Mouse (Mus musculus) thymus, postnatal 25 days (tissue): ENCODE results near the gene Trim69.

Source experiments
- DNase-seq: peaks from one replicate; pipeline ENCODE4 v3.0.0; 2022

The Trim69 gene

DNA sequence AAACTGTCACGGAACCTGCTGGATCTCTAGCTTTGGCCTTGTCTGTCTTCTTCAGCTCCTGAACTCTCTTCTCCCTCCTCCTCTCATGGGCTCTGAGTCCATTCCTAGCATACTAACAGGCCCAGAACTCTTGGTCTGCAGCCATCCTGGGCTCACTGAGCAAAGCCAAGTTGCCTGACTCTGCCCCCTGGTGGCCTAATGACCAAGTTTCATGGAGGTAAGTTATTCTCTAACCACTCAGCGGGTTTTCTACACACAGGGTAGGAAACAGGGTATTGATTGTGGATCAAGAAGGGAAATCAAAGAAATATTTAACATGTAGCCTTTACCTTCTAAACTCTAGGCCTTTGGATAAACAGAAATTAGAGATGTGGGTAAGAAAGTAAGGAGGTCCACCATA is at the start of gene Trim69:
Gene Trim69, plus strand, starts transcription at position 21 of the 400 bp plus-strand sequence.
- DNase-seq: peak; percentile 83

DNA sequence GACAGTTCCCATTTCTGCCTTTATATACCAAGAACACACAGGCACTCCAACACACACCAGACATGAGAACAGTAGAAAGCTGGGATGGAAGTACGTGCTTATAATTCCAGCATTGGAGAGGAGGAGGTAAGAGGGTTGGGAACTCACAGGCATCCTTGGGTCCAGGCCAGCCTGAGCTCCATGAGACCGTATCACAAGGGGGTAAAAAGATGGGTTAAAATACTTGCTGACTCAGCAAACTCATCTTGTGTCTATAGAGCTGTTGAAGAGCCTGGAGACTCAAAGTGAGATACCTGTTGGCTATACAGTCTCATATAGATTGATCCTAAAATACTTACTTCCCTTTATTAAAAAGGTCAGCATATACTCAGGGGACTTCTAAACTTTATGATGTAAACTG is 43.6 kb upstream of the Trim69 start:
- no peak for DNase-seq

DNA sequence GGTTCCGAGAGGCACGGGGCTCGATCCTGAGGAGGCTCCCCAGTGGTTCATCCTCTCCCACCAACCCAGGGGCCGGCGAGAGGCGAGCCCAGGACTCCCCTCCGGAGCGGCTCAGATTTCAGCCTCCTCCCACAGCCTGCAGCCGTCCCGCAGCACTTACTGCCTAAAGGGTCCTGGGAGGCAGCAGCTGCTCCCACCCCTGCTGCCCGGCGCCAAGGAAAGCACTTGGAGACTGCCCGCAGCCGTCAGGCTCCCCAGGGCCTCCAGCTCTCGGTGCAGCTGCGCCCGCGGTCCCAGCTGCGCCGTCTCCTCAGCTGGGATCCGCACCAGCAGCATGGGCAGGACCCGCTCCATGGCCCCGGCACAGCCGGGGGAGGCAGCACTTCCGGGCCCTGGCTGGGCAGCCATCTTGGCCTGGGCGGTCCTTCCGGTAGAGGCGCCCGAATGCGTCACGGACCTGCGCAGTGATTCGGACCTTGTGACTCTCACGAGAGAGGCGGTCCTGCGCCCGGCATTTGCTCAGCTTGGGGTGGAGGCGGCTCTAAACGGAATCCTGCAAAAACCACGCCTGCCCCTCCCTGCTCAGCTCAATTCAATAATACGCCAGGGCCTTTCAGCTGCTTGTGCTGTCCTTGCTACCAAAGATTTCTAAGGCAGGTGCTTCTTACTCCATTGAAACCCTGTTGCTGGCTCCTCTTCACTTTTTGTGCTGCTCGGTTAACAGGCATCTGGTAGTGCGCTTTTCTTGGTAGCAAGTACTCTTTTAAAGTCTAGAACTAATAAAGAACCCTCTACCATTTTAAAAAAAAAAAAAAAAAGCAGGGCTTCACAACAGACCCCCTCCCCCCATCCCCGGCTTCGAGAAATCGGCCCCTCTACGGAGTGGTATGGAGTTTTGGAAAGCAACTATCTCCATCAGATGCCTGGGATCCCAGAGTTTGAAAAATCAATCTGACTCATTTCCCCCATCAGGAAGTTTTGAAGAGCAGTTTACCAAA is 42.2 kb upstream of the Trim69 start, which contains the start of gene Spg11:
Gene Spg11, minus strand, starts transcription at position 426 of the 998 bp plus-strand sequence.
- DNase-seq: peak; percentile 97

DNA sequence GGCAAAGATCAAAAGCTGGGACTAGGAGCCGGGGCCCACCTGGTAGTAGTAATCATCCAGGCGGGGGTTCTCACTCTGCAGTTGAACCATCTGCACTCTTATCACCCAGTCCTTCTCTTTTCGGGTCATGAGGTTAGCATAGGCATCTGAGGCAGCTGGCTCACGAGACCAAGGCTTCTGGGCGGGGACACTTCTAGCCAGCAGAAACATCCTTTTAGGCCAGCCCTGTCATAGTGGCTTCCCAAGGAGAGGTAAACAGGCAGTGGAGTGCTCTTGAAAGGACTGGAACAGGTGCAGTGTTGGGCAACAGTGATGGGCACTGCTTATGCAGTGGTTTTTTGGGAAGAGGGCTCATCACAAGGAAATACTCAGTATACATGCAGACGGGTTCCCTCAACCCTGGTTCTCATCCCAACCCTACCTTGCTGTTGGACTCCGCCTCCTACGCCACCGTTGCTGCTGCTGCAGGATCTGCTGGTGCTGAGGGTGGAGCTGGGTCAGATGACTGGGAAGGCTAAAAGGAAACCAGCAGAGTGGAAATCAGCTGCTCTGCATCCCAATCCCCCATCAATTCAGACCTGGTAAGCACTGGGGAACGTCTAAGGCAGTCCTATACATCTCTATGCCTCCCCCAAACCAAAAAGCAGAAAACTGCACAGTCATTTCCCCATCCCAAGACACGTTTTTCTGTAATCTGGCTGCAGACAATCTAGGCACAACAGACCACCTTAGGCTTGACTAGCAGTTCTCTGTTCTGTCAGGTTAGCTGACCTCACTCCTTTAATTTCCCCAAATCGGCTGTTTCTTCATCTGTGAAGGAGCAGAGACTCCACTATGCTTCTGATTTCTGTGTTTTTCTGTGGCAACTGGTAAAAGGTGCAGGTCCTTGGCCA is 34.6 kb upstream of the Trim69 start:
- peak; percentile 49 for DNase-seq

DNA sequence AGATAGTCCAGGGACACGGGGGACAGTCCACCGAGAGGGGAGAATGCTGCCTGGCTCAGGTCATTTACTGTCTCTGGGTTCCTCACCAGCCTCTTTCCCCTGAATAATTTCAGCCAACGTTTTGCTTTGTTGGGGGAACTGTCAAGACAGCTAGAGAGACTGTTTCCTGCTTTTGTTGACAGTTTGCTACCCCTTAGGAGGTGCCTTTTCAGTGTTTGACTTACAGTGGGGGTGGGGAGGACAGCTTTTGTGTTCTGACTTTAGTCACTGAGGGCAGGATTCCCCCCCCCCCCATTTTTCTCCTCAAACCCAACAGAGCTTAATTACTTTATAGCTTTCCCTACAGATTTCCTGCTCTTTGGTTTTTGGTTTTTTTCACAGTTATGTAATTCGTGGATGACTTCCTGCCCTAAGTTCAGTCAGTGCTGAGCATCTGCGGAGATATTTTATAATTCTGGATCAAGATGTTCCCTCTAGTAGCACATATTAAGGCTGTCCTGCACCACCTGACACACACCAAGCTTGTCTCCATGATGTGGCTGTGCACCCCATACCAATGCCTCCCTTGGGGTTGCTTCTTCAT is 33.6 kb upstream of the Trim69 start:
- peak; percentile 26 for DNase-seq

DNA sequence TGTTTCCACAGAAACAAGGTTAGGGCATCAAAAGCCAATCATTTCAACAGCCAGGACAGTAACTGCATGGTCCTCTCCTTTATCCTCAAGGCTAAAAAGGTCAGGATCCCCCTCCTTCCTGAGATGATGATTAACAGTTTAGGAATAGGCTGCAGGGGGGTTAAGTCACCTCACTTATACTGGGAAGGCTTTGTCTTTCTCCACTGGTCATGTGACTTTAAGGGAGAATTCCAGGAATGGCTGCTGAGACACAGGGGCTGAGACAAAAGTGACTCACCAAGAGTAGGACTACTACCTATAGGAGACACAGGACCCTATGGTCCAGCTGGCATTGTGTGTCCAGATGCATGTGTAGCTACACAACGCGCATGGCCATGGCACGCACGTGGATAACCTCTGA is 32.9 kb upstream of the Trim69 start:
- DNase-seq: no peak

DNA sequence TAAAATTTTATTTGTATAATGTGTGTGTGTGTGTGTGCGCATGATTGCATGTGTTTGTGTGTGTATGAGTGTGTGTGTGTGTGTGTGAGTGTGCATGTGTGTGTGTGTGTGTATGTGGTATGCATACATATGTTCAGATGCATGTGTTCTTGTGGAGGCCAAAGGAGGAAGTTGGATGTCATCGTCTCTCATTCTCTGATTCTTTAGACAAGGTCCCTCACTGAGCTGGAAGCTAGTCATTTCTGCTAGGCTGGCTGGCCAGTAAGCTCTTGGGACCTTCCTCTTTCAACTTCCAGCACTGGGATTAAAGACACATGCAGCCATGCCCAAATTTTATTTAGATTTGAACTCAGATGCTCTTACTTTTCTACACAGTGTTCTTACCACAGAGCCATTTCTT is 28.4 kb upstream of the Trim69 start:
- DNase-seq: no peak

DNA sequence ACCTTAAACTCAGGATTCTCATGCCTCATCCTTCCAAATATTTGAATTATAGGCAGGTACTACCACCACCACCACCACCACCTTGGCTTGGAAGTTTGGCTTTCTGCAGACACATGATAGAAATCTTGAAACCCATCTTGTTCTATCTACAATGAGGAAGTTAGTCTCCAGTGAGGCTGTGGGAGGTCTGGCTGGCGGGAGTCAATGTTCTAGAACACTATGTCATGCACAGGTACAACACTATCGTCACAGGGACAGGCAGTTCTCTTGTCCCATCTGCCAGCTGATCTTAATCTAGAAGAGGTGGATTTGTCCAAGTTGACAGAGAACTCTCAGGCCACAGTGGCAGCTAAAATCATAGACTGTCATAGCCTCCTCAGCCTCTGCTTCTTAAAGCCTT is 27.9 kb upstream of the Trim69 start:
- no peak for DNase-seq

DNA sequence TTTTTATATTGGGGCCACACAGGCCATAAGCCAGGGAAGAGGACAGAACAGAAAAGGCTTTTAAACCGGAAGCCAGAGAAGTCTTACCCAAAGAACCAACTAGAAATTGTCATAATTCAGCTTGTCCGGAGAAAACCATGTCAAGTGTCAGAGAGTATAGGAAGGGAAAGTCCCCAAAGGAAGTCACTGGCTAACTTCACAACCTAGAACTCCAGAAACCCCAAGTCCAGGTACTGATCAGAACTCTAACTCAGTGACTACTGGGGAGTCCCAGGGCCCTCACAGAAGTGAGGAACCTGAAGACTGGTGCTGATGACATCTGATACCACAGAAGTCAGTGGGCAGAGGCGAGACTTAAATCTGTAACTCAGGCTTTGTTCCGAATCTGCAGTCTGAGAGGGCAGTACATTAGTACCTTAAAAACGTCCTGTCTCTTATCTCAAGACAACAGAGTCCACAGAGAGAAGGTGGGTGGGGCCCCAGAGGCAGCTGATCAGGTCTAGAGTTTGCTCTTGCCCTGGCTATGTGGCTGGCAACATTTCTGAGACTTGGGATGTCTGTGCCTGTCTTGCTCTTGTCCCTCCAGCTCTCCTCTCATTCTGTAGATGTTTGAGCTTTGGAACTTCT is 22.5 kb upstream of the Trim69 start:
- no peak for DNase-seq

DNA sequence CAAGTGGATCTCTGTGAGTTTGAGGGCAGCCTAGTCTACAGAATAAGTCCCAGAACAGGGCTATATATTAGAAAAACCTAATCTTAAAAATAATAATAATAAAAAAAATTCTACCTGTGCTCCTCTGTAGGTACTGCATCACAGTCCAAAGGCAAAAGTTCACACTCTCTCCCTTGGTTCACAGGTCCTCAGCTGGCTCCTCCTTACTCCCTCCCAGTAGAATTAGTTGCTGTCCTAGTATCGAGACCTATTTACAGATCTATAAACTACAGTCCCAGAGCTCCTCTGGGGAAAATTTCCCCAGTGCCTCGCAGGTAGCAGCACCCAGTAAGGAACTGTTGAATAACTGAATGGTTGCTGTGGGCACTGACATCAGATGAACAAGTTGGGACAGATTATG is 19.7 kb upstream of the Trim69 start:
- no peak for DNase-seq

DNA sequence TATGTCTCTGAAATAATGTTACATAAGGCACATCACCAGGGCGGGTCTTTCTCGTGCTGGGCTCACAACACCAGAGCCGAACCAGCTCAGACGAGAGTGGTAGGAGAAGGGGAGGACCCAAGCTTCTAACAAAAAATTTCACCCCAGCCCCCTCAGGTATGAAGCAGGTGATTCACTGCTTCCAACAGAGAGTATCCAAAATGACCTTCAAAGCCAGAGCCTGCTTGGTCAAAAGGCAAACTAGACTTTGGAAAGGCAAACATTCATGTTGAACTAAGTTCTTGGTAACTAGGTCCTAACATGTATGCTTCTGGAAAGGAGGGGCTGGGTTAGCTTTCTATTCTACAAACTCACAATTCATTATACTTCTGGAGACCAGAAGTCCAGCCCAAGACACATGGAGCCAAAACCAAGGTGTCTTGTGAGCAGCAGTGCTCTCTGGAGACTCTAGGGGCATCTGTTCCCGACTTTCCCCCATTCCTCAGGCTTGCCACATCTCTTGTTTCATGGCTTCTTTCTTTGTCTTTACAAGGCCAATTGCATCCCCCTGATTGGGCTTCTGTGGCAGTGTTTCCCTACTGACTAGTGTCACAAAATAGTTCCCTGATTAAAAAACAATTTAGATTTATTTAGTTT is 19.1 kb upstream of the Trim69 start:
- no peak for DNase-seq

DNA sequence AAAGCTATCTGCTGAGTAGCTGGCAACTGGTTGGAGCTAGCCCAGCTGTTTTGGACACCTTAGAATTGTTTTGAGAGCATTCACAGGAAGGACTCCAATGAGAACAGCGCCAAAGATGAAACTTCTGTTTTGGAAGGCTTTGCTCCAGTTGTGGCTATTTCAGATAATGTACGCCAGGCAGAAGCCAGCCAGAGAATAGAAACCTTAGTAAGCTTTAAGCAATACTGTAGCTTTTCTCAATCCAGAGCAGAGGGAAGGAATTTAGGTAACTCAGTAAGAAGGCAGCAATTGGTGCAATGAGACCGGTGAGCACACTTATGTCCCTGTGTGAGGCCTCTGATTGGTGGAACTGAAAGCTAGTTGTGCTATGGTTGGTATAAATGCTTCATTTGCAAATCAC is 17.4 kb upstream of the Trim69 start:
- no peak for DNase-seq

DNA sequence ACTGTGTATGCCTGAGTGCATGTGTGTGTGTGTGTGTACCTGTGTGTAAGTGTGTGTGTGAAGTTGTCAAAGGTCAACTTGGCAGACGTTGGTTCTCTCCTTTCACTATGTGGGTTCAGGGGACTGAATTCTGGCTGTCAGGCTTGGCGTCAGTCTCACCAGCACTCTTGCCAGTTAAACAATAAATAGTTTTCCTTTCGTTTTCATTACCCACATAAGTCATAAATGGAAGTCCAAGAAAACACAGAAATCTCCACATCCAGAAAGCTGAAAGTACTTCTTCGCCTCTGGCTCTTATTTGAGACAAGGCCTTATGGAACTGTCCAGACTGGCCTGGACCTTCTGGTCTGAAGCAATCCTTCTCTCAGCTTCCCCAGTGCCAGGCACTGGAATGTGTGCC is 14.7 kb upstream of the Trim69 start:
- DNase-seq: no peak

DNA sequence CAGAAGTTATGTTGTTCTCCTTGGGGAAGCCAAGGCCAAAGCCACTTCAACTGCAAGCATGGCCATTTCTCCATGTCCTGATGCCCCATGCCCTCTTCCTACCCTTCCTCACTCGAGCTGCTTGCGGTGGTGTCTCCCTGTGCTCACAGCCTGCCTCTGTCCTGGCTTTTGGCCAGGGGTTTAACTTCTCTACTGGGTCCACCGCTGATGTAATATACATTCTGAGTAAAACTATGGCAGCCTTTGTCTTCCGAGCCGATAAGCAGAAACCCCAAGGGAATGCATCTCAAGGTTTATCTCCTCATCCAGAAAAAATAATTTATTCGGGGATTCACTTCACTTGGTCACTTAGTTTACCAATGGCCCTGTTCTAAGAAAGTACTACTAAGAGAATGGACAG is 13.8 kb upstream of the Trim69 start:
- no peak for DNase-seq

DNA sequence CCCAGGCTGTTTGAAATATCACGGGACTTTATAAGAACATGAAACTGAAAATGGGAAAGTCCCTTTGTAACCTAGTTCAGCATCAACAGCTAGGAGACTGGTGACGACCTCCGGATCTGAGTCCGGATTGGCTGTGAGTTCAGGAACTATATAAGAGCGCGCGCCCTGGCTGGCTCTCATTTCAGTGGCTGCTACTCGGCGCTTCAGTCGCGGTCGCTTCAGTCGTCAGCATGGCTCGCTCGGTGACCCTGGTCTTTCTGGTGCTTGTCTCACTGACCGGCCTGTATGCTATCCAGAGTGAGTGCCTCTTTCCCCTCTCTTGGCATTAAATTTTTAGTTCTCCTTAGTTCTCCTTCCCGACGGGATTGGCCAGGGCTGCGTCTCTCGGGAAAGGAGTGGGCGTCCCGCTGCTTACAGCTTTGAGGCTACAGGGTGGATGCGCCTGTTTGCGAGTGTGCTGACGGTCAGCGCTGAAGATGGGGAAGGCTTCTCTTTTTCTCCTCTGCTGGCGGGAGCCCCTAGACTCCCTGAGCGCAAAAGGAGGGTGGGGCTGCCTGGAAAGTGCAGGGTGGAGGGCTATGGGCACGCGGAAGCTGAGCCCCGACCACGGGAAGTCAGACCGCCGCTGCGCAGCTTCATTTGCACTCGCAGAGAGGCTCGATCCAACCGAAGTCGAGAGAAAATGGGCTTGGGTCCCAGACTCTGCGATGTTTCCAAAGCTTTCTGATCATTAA is 12.8 kb upstream of the Trim69 start, which contains the start of gene B2m:
Gene B2m, plus strand, starts transcription at position 179 of the 734 bp plus-strand sequence.
- DNase-seq: peak; percentile 95

DNA sequence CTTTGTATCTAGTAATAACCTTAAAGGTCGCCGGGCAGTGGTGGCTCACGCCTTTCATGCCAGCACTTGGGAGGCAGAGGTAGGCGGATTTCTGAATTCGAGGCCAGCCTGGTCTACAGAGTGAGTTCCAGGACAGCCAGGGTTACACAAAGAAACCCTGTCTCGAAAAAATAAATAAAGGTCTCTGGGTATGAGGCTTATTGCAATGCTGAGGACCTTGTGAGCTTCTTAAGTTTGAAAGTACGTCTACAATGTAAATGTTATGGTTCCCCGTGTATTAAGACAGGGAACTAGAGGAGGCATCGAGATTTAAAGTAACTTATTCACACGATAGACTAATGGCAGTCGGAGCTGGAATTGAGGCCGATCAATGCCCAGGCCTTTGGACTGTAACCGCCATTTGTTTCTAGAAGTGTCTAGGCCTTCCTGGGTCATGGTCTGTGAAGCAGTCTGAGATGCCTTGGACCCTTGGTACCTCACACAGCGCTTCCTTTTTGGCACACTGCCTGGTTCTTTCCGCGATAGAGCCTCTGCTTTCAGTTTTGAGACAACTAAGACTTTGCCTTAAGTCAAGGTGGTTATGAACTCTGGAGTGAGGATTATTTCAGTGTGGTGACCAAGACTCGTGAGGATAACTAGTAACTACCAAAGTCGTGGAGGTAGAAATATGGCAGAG is 12.1 kb upstream of the Trim69 start:
- peak; percentile 73 for DNase-seq

DNA sequence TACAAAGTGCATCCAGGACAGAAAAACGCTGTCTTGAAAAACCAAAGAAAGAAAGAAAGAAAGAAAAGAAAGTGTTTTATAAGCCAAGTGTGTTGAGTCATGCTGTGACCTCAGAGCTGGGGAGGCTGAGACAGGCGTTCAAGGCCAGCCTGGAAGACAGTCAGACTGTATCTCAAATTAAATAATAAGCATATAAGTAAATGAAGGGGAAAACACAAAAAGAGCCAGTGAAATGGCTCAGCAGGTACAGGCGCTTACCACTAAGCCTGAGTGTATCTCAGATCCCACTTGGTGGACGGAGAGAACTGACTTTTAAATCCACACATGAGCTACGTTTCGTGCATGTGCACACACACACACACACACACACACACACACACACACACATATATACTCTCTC is 11.2 kb upstream of the Trim69 start:
- DNase-seq: no peak

DNA sequence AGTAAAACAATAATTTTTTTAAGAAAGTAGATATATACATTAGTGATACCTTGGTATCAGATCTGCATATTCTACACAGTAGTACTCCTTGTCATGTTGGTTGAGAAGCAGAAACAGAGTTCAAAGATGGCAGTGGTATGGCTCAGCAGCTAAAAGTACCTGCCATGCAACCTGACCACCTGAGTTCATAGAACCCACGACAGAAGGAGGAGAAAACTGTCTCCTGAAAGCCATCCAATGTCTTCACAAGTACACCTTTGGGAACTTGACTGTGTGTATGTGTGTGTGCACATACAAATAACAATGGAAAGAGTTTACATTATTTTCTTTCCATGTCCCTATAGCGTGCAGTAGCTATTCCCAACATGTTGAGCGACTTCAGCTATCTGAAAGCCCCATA is 10.8 kb upstream of the Trim69 start:
- DNase-seq: no peak

DNA sequence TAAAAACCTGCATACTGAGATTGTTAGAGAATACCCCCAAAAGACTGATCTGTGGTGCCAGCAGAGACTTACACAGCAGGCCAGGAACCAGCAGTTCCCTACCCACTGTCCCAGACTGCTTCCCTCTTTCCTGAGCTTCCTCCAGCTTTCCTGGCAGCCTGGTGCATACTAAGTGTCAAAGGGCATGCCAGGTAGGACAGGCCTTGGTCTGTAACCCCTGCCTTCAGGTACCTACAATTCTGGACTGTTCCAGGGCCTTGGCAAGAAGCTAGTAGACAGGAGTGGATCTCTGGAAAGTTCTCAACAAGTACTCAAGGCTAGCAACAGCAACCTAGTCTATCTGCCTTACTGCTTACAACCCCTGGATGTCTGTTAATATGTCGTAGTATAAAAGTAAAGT is 9.3 kb upstream of the Trim69 start:
- no peak for DNase-seq

DNA sequence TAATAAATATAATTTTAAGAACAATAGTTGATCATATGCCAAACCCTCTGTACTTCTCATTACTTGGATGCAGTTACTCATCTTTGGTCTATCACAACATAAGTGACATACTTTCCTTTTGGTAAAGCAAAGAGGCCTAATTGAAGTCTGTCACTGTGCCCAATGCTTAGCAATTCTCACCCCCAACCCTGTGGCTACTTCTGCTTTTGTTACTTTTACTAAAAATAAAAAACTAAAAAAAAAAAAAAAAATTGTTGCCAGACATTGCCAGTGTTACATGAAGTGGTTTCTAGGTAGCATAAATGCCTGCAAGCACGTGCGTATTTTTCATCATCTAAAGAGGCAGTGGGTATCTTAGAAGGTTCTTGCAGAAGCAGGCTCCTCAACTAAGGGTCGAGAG is 7.7 kb upstream of the Trim69 start:
- no peak for DNase-seq
